Mouse (Mus musculus) testis, adult 2 months (tissue): ENCODE data around the gene Prpsap1.

Experiments used
- CTCF ChIP-seq: fragments of 200-500 bp; IDR thresholded peaks from 2 replicates; pipeline ENCODE4 v1.5.1; 2012; ENCODE audit warnings: low read depth, mild to moderate bottlenecking, inconsistent platforms, low read length, moderate library complexity; ENCODE audit not compliant: control insufficient read depth, insufficient read depth, insufficient replicate concordance
- POLR2A ChIP-seq: fragments of 200-500 bp; IDR thresholded peaks from 2 replicates; pipeline ENCODE4 v1.6.1; 2012; ENCODE audit warnings: low read depth, mild to moderate bottlenecking, inconsistent platforms, low read length, moderate library complexity; ENCODE audit not compliant: control insufficient read depth

DNA sequence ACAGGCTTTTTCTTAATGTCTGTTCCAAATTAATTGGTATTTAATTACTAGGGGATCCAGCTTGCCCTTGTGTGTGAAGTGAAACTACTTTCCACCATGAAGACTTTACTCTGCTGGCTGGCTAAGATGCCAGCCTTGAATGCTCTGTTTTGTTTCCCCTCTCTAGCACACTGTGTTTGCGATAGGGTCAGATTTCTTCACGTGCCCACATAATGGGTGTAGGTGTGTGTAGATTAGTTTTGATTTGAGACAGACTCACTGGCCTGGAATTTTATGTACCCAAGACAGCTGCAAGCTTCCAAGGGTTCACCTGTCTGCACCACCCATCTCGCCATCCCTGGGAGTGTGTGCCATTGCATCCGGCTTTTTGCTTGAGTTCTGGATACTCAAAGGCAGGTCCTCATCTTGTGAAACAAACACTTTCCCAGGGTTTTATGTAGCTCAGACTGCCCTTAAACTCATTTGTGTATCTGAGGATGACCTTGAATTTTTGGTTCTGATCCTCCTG, 19.6 kb upstream of the Prpsap1 start:
- no peak for TF ChIP-seq POLR2A
- no peak for TF ChIP-seq CTCF
